Comparison of ENCODE assay signal across 8 mouse cellular contexts in genomic region chr9:21961366-21961980, GRCm38 (mm10). TPM values are rescaled to one million over a fixed set of nuclear protein-coding genes. Genes with fewer than 3 reads are reported as not detected.
DNase-seq lines count a peak whose midpoint lies in the region; ATAC-seq lines count a peak whose summit lies in the region.
"Had no signal": no experiment of that assay in that cellular context is flagged by ENCODE, and none has a peak within 500 bp of the region (broad histone marks: within the 10 kb centered on the region; RNA-seq: fewer than 3 reads in every experiment).

No protein-coding gene starts in this region.

- ATAC-seq in limb, embryonic 11.5 days (ENCODE audit: insufficient number of reproducible peaks, low FRiP score, low TSS enrichment, low read depth), result no peak
- ATAC-seq in monocyte, adult 5-6 weeks (replicated peaks; ENCODE audit: insufficient number of reproducible peaks, low FRiP score, low TSS enrichment, poor library complexity, severe bottlenecking), result no peak

- peak overlapping the region; percentile 58 for H3K4me3 ChIP-seq in forebrain, embryonic 10.5 days
- peak overlapping the region; percentile 38 for H3K4me3 ChIP-seq in limb, embryonic 11.5 days (ENCODE audit: low read depth, low read length)

- H3K27me3 ChIP-seq in forebrain, embryonic 10.5 days (ENCODE audit: poor library complexity, severe bottlenecking), result peaks cover 58% of the 10 kb centered on the region
- H3K27me3 ChIP-seq in limb, embryonic 11.5 days (ENCODE audit: control insufficient read depth, insufficient read depth, low read length), result peaks cover 36% of the 10 kb centered on the region

- peaks cover 9% of the 10 kb centered on the region; the same call in 1 of the 2 replicates for H3K36me3 ChIP-seq in forebrain, embryonic 10.5 days (replicated peaks)
- peaks cover 6% of the 10 kb centered on the region; the same call in 1 of the 2 replicates for H3K36me3 ChIP-seq in limb, embryonic 11.5 days (ENCODE audit: control insufficient read depth, insufficient read depth, low read length)

- peak overlapping the region; percentile 76 for H3K4me2 ChIP-seq in limb, embryonic 11.5 days (ENCODE audit: low read depth, severe bottlenecking)

- peak overlapping the region; percentile 74 for H3K27ac ChIP-seq in forebrain, embryonic 10.5 days
- H3K27ac ChIP-seq in limb, embryonic 11.5 days (replicated peaks; ENCODE audit: low read depth, low read length), result no peak overlapping the region

- DNase-seq in spleen, postnatal 10 days (ENCODE audit: low spot score in 2 of 2), result peak; percentile 48 to 56
- DNase-seq in spleen, adult 18-20 months, result no peak
- DNase-seq in forebrain, embryonic 10.5 days (ENCODE audit: extremely low spot score, low spot score), result no peak
- DNase-seq in limb, embryonic 11.5 days (ENCODE audit: low spot score), result peak; percentile 40
- DNase-seq in naive thymus-derived CD4-positive, alpha-beta T cell, adult 2 months (ENCODE audit: low read depth), result peak; percentile 23
- no peak for DNase-seq in frontal cortex, postnatal 14 days (ENCODE audit: low spot score in 2 of 2)

- peaks cover 40% of the 10 kb centered on the region for H3K4me1 ChIP-seq in forebrain, embryonic 10.5 days
- 0 out of 2 replicates have a peak, but pooled peaks cover 10% of the 10 kb centered on the region for H3K4me1 ChIP-seq in limb, embryonic 11.5 days (ENCODE audit: control insufficient read depth, insufficient read depth, low read length)

- H3K9me3 ChIP-seq in forebrain, embryonic 10.5 days, result no peaks in the 10 kb centered on the region
- no peaks in the 10 kb centered on the region for H3K9me3 ChIP-seq in limb, embryonic 11.5 days (ENCODE audit: control insufficient read depth, low read length)

- 2% methylated on average over 35 of the region's 35 CpGs for WGBS in forebrain, embryonic 10.5 days
- 1% methylated on average over 35 of the region's 35 CpGs for WGBS in limb, embryonic 11.5 days

- H3K9ac ChIP-seq in limb, embryonic 11.5 days (ENCODE audit: low read length), result 0 out of 2 replicates have a peak overlapping the region, but pooled peaks have one; percentile 5

RNA-seq across cellular contexts. Expression of gene Epor, which starts 1.8 kb away (rescaled TPM):
- 10.2 and 10.8 TPM in 2 replicates for polyA plus RNA-seq in forebrain, embryonic 10.5 days (2016; fragmentation: Nextera tagmentation; extraction: Ambion mirVana)
- 4.9 and 5.8 TPM in 2 replicates for polyA plus RNA-seq in limb, embryonic 11.5 days (2014; fragmentation: Nextera tagmentation; extraction: Ambion mirVana)
- not detected in 3 replicates for total RNA-seq in monocyte, adult 5-6 weeks (2017)

RNA-seq across cellular contexts. Expression of gene Swsap1, which starts 5.9 kb away (rescaled TPM):
- polyA plus RNA-seq in forebrain, embryonic 10.5 days (2016; fragmentation: Nextera tagmentation; extraction: Ambion mirVana), result 7.2 and 9.6 TPM in 2 replicates
- 17.4 and 20.0 TPM in 2 replicates for polyA plus RNA-seq in limb, embryonic 11.5 days (2014; fragmentation: Nextera tagmentation; extraction: Ambion mirVana)
- total RNA-seq in monocyte, adult 5-6 weeks (2017), result 2.2 to 5.5 TPM (median 2.5 TPM) in 3 replicates

RNA-seq across cellular contexts. Expression of gene Plppr2, which starts 24.6 kb away (rescaled TPM):
- 9.0 and 11.5 TPM in 2 replicates for polyA plus RNA-seq in forebrain, embryonic 10.5 days (2016; fragmentation: Nextera tagmentation; extraction: Ambion mirVana)
- polyA plus RNA-seq in limb, embryonic 11.5 days (2014; fragmentation: Nextera tagmentation; extraction: Ambion mirVana), result 6.6 and 8.2 TPM in 2 replicates
- 0.58 TPM in 1 of 3 replicates, not detected in the others for total RNA-seq in monocyte, adult 5-6 weeks (2017)

RNA-seq across cellular contexts. Expression of gene Rgl3, which starts 27.8 kb away (rescaled TPM):
- 4.7 and 5.2 TPM in 2 replicates for polyA plus RNA-seq in forebrain, embryonic 10.5 days (2016; fragmentation: Nextera tagmentation; extraction: Ambion mirVana)
- polyA plus RNA-seq in limb, embryonic 11.5 days (2014; fragmentation: Nextera tagmentation; extraction: Ambion mirVana), result 1.6 and 2.5 TPM in 2 replicates
- total RNA-seq in monocyte, adult 5-6 weeks (2017), result 0.29 TPM in 1 of 3 replicates, not detected in the others
- total RNA-seq: common myeloid progenitor, adult 5-6 weeks had no signal

RNA-seq across cellular contexts. Expression of gene Tmem205, which starts 34.1 kb away (rescaled TPM):
- 32.0 and 33.7 TPM in 2 replicates for polyA plus RNA-seq in forebrain, embryonic 10.5 days (2016; fragmentation: Nextera tagmentation; extraction: Ambion mirVana)
- polyA plus RNA-seq in limb, embryonic 11.5 days (2014; fragmentation: Nextera tagmentation; extraction: Ambion mirVana), result 29.7 and 29.9 TPM in 2 replicates
- total RNA-seq in monocyte, adult 5-6 weeks (2017), result 1.1 to 5.0 TPM (median 4.0 TPM) in 3 replicates

Comparison
In these comparisons a context has a peak if more than half of its experiments do, and no peak if none do; other contexts are left out.
1. DNase-seq: peak in spleen, postnatal 10 days (2 of 2), limb, embryonic 11.5 days (single experiment) and naive thymus-derived CD4-positive, alpha-beta T cell, adult 2 months (single experiment); none in spleen, adult 18-20 months (0 of 2), forebrain, embryonic 10.5 days (single experiment) and frontal cortex, postnatal 14 days (0 of 2).